Mouse (Mus musculus) stomach, postnatal 0 days (tissue): ENCODE results near the gene Dgkq.

Experiments
- CTCF ChIP-seq: IDR thresholded peaks from 2 replicates; pipeline ENCODE4 v1.5.1; 2016; ENCODE audit warnings: antibody characterized with exemption, low read depth, mild to moderate bottlenecking, moderate library complexity
- EP300 ChIP-seq: optimal IDR thresholded peaks from 2 replicates; pipeline ENCODE3; 2016; ENCODE audit warnings: antibody characterized with exemption

- TF ChIP-seq CTCF (no peak), EP300 (no peak)
Observed at GRCm38 (mm10) chr5:108708419-108708818, 38.9 kb upstream of the Dgkq start.
